Mouse (Mus musculus): ENCODE results near the gene Pias1. TPM values are rescaled to one million over a fixed set of nuclear protein-coding genes. Genes with fewer than 3 reads are reported as not detected.

Gene Pias1
- total RNA-seq, 1 experiment, result 12.7 TPM

- no peak for TF ChIP-seq CHD2 (IDR thresholded peaks at IDR 0.05; ENCODE audit: low read depth, low read length)
- TF ChIP-seq HCFC1 (IDR thresholded peaks at IDR 0.05; ENCODE audit: borderline replicate concordance, insufficient read depth, low read length), result no peak
- TF ChIP-seq ZNF384 (IDR thresholded peaks at IDR 0.05; ENCODE audit: low read depth, low read length), result no peak
- TF ChIP-seq ZC3H11A (IDR thresholded peaks at IDR 0.05; ENCODE audit: borderline replicate concordance, low read depth, low read length), result no peak
- no peak for TF ChIP-seq MAFK (IDR thresholded peaks at IDR 0.05; ENCODE audit: insufficient read depth, low read depth, low read length)
- H3K4me1 ChIP-seq (ENCODE audit: control insufficient read depth in 2 of 2, insufficient read depth in 2 of 2, low read length in 2 of 2, poor library complexity in 1 of 2), result no peaks in the 10 kb centered on the region
- no peak overlapping the region for H3K9ac ChIP-seq (ENCODE audit: insufficient read depth, low read depth, low read length, poor library complexity, severe bottlenecking)
- no peaks in the 10 kb centered on the region for H3K9me3 ChIP-seq (ENCODE audit: control insufficient read depth, insufficient read depth, low read depth, low read length)
- no peak overlapping the region for H3K4me3 ChIP-seq (ENCODE audit: insufficient read depth in 1 of 2, low read depth in 1 of 2, low read length in 2 of 2, poor library complexity in 1 of 2, severe bottlenecking in 1 of 2)
- DNase-seq (ENCODE audit: low read depth, low spot score), result no peak
- in situ Hi-C loops (cut with MboI; ENCODE audit: low sequenced_read_pairs in 2 of 2, unreplicated experiment in 2 of 2), result no loop called here
- H3K27ac ChIP-seq (ENCODE audit: insufficient read depth, low read depth, low read length, poor library complexity, severe bottlenecking), result no peak overlapping the region
- no peaks in the 10 kb centered on the region for H3K36me3 ChIP-seq (ENCODE audit: control insufficient read depth, insufficient read depth, low read length, poor library complexity, severe bottlenecking)
Observed at GRCm38 (mm10) chr9:62913390-62914069, 74.2 kb downstream of the Pias1 start.

GRCm38 (mm10) chr9:62905039-62905438 is 82.7 kb downstream of the Pias1 start:
- Histone ChIP-seq H3K4me3 (ENCODE audit: insufficient read depth in 1 of 2, low read depth in 1 of 2, low read length in 2 of 2, poor library complexity in 1 of 2, severe bottlenecking in 1 of 2) (no peak overlapping the region), H3K27ac (ENCODE audit: insufficient read depth, low read depth, low read length, poor library complexity, severe bottlenecking) (no peak overlapping the region), H3K9ac (ENCODE audit: insufficient read depth, low read depth, low read length, poor library complexity, severe bottlenecking) (no peak overlapping the region), H3K4me1 (ENCODE audit: control insufficient read depth in 2 of 2, insufficient read depth in 2 of 2, low read length in 2 of 2, poor library complexity in 1 of 2) (peaks cover 2% of the 10 kb centered on the region in 2 experiments; a peak in 2 of 4 replicates), H3K36me3 (ENCODE audit: control insufficient read depth, insufficient read depth, low read length, poor library complexity, severe bottlenecking) (no peaks in the 10 kb centered on the region; the same call in 1 of the 2 replicates), H3K9me3 (ENCODE audit: control insufficient read depth, insufficient read depth, low read depth, low read length) (no peaks in the 10 kb centered on the region)
- no peak for TF ChIP-seq ZNF384 (IDR thresholded peaks at IDR 0.05; ENCODE audit: low read depth, low read length)
- TF ChIP-seq CHD2 (IDR thresholded peaks at IDR 0.05; ENCODE audit: low read depth, low read length), result no peak
- no peak for TF ChIP-seq HCFC1 (IDR thresholded peaks at IDR 0.05; ENCODE audit: borderline replicate concordance, insufficient read depth, low read length)
- TF ChIP-seq ZC3H11A (IDR thresholded peaks at IDR 0.05; ENCODE audit: borderline replicate concordance, low read depth, low read length), result no peak
- no peak for TF ChIP-seq MAFK (IDR thresholded peaks at IDR 0.05; ENCODE audit: insufficient read depth, low read depth, low read length)
- no peak for DNase-seq (ENCODE audit: low read depth, low spot score)
- in situ Hi-C loops (cut with MboI; ENCODE audit: low sequenced_read_pairs in 2 of 2, unreplicated experiment in 2 of 2), result no loop called here

DNA sequence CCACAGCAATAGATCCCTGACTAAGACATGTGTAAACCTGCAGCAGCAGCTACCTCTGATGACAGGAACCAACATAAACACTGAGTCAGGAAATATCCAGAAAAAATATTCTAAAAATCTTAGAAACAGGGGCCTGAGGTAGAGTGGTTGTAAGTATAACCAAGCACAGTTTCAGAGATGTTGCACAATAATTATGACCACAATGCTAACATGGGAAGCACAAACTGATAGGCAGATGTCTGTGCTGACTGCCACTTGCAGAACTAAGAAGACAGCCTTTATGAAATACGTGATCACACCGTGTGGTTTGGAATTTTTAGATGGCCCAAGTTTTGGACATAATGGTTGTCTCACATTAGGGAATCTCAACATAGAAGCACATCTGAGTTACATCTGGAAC is 83.9 kb downstream of the Pias1 start:
- in situ Hi-C loops (cut with MboI; ENCODE audit: low sequenced_read_pairs in 2 of 2, unreplicated experiment in 2 of 2), result no loop called here
- no peak overlapping the region for H3K4me3 ChIP-seq (ENCODE audit: insufficient read depth in 1 of 2, low read depth in 1 of 2, low read length in 2 of 2, poor library complexity in 1 of 2, severe bottlenecking in 1 of 2)
- no peak for TF ChIP-seq MAFK (IDR thresholded peaks at IDR 0.05; ENCODE audit: insufficient read depth, low read depth, low read length)
- TF ChIP-seq ZNF384 (IDR thresholded peaks at IDR 0.05; ENCODE audit: low read depth, low read length), result no peak
- no peak for TF ChIP-seq CHD2 (IDR thresholded peaks at IDR 0.05; ENCODE audit: low read depth, low read length)
- TF ChIP-seq HCFC1 (IDR thresholded peaks at IDR 0.05; ENCODE audit: borderline replicate concordance, insufficient read depth, low read length), result no peak
- TF ChIP-seq ZC3H11A (IDR thresholded peaks at IDR 0.05; ENCODE audit: borderline replicate concordance, low read depth, low read length), result no peak
- DNase-seq (ENCODE audit: low read depth, low spot score), result no peak
- H3K9me3 ChIP-seq (ENCODE audit: control insufficient read depth, insufficient read depth, low read depth, low read length), result no peaks in the 10 kb centered on the region
- H3K9ac ChIP-seq (ENCODE audit: insufficient read depth, low read depth, low read length, poor library complexity, severe bottlenecking), result no peak overlapping the region
- H3K4me1 ChIP-seq (ENCODE audit: control insufficient read depth in 2 of 2, insufficient read depth in 2 of 2, low read length in 2 of 2, poor library complexity in 1 of 2), result peaks cover 2% of the 10 kb centered on the region in 2 experiments; a peak in 2 of 4 replicates
- no peaks in the 10 kb centered on the region; the same call in 1 of the 2 replicates for H3K36me3 ChIP-seq (ENCODE audit: control insufficient read depth, insufficient read depth, low read length, poor library complexity, severe bottlenecking)
- no peak overlapping the region for H3K27ac ChIP-seq (ENCODE audit: insufficient read depth, low read depth, low read length, poor library complexity, severe bottlenecking)

GRCm38 (mm10) chr9:62901736-62902135 is 86.0 kb downstream of the Pias1 start:
- Histone ChIP-seq H3K9me3 (ENCODE audit: control insufficient read depth, insufficient read depth, low read depth, low read length) (no peaks in the 10 kb centered on the region), H3K36me3 (ENCODE audit: control insufficient read depth, insufficient read depth, low read length, poor library complexity, severe bottlenecking) (no peaks in the 10 kb centered on the region; the same call in 1 of the 2 replicates), H3K9ac (ENCODE audit: insufficient read depth, low read depth, low read length, poor library complexity, severe bottlenecking) (no peak overlapping the region), H3K4me1 (ENCODE audit: control insufficient read depth in 2 of 2, insufficient read depth in 2 of 2, low read length in 2 of 2, poor library complexity in 1 of 2) (peaks cover 2% of the 10 kb centered on the region in 2 experiments; a peak in 2 of 4 replicates), H3K27ac (ENCODE audit: insufficient read depth, low read depth, low read length, poor library complexity, severe bottlenecking) (no peak overlapping the region), H3K4me3 (ENCODE audit: insufficient read depth in 1 of 2, low read depth in 1 of 2, low read length in 2 of 2, poor library complexity in 1 of 2, severe bottlenecking in 1 of 2) (no peak overlapping the region)
- DNase-seq (ENCODE audit: low read depth, low spot score), result no peak
- TF ChIP-seq CHD2 (IDR thresholded peaks at IDR 0.05; ENCODE audit: low read depth, low read length) (no peak), HCFC1 (IDR thresholded peaks at IDR 0.05; ENCODE audit: borderline replicate concordance, insufficient read depth, low read length) (no peak), MAFK (IDR thresholded peaks at IDR 0.05; ENCODE audit: insufficient read depth, low read depth, low read length) (no peak), ZC3H11A (IDR thresholded peaks at IDR 0.05; ENCODE audit: borderline replicate concordance, low read depth, low read length) (no peak), ZNF384 (IDR thresholded peaks at IDR 0.05; ENCODE audit: low read depth, low read length) (no peak)
- in situ Hi-C loops (cut with MboI; ENCODE audit: low sequenced_read_pairs in 2 of 2, unreplicated experiment in 2 of 2), result no loop called here
